Mouse (Mus musculus) spleen, adult 2 months (tissue): ENCODE measurements around the gene Clip1. TPM values are rescaled to one million over a fixed set of nuclear protein-coding genes. Genes with fewer than 3 reads are reported as not detected.
A peak's percentile ranks its signal among the peaks of the same experiment; 100 is the strongest.

ENCODE experiments used
- DNase-seq, 2 experiments: peaks; one replicate each; pipeline versions ENCODE4 v3.0.0 to v3.0.0-alpha.2; 2012 to 2021; ENCODE audit warnings: low spot score in 2 of 2, low read depth in 1 of 2
- H3K27ac ChIP-seq: fragments of 200-500 bp; 2 replicates; pipeline ENCODE4 v1.5.1; 2012; ENCODE audit warnings: low read length, inconsistent platforms; ENCODE audit not compliant: insufficient read depth
- H3K27me3 ChIP-seq: fragments of 200-500 bp; 2 replicates; pipeline ENCODE4 v1.6.1; 2012; ENCODE audit warnings: mild to moderate bottlenecking, moderate library complexity, low read length, inconsistent platforms; ENCODE audit not compliant: control insufficient read depth, insufficient read depth
- H3K36me3 ChIP-seq: fragments of 200-500 bp; 2 replicates; pipeline ENCODE4 v1.6.1; 2012; ENCODE audit warnings: mild to moderate bottlenecking, low read length, inconsistent platforms; ENCODE audit not compliant: control insufficient read depth, insufficient read depth
- H3K4me1 ChIP-seq: fragments of 200-500 bp; 2 replicates; pipeline ENCODE4 v1.6.1; 2011; ENCODE audit warnings: inconsistent platforms; ENCODE audit not compliant: control insufficient read depth, insufficient read depth, insufficient read length
- H3K4me3 ChIP-seq: fragments of 200-500 bp; 2 replicates; pipeline ENCODE4 v1.5.1; 2011; ENCODE audit warnings: mild to moderate bottlenecking, inconsistent platforms; ENCODE audit not compliant: insufficient read depth, insufficient read length; ENCODE audit errors: extremely low read depth
- CTCF ChIP-seq: fragments of 200-500 bp; IDR thresholded peaks from 2 replicates; pipeline ENCODE4 v1.5.1; 2011; ENCODE audit warnings: mild to moderate bottlenecking, inconsistent platforms; ENCODE audit not compliant: insufficient read depth, insufficient read length, insufficient replicate concordance; ENCODE audit errors: extremely low read depth
- POLR2A ChIP-seq: fragments of 200-500 bp; IDR thresholded peaks from 2 replicates; pipeline ENCODE4 v1.6.1; 2011; ENCODE audit warnings: low read depth, low read length, inconsistent platforms
- whole genome bisulfite sequencing: fragments of 180-500 bp; shearing (Covaris S2); methylation state at CpG from one replicate; pipeline ENCODE4 v1.1.7; 2018; 5-methylcytosine and 5-hydroxymethylcytosine counted together
- polyA plus RNA-seq: library from polyadenylated mRNA; depleted of rRNA; stranded (reverse); fragments of >200 nt; gene quantifications from 2 replicates; pipeline ENCODE4 v1.2.3, GENCODE M21; 2012

Gene Clip1
- polyA plus RNA-seq, 1 experiment: 11.4 TPM

- peaks cover 12% of the 10 kb centered on the region for H3K4me1 ChIP-seq
- H3K27ac ChIP-seq: peak overlapping the region; percentile 87
- H3K36me3 ChIP-seq: no peaks in the 10 kb centered on the region
- no peak for TF ChIP-seq CTCF
- no peak for TF ChIP-seq POLR2A
- 1% methylated on average over 91 of the region's 92 CpGs for WGBS
- H3K4me3 ChIP-seq: peak overlapping the region; percentile 97
- peak in 1 of 2 experiments; percentile 21 for DNase-seq
- peaks cover 4% of the 10 kb centered on the region for H3K27me3 ChIP-seq
Observed at GRCm38 (mm10) chr5:123683377-123684220, 819 bp downstream of the Clip1 start.

GRCm38 (mm10) chr5:123683043-123683376 lies 1.4 kb downstream of the Clip1 start:
- DNase-seq: no peak
- 3% methylated on average over 6 of the region's 6 CpGs for WGBS
- H3K4me1 ChIP-seq: peaks cover 12% of the 10 kb centered on the region
- no peaks in the 10 kb centered on the region for H3K36me3 ChIP-seq
- peak overlapping the region; percentile 52; the same call in 1 of the 2 replicates for H3K27ac ChIP-seq
- TF ChIP-seq POLR2A: no peak
- no peak for TF ChIP-seq CTCF
- peaks cover 4% of the 10 kb centered on the region for H3K27me3 ChIP-seq
- H3K4me3 ChIP-seq: peak overlapping the region; percentile 45; the same call in 1 of the 2 replicates

- Histone ChIP-seq H3K27ac (peak overlapping the region; percentile 52; the same call in 1 of the 2 replicates), H3K36me3 (no peaks in the 10 kb centered on the region), H3K27me3 (peaks cover 4% of the 10 kb centered on the region), H3K4me1 (peaks cover 12% of the 10 kb centered on the region), H3K4me3 (no peak overlapping the region)
- WGBS: 16% methylated on average over 4 of the region's 4 CpGs
- TF ChIP-seq CTCF (no peak), POLR2A (no peak)
- no peak for DNase-seq
Observed at GRCm38 (mm10) chr5:123682372-123682771, 2.0 kb downstream of the Clip1 start.

GRCm38 (mm10) chr5:123679546-123680263 lies 4.7 kb downstream of the Clip1 start:
- Histone ChIP-seq H3K4me3 (no peak overlapping the region), H3K27me3 (peaks cover 4% of the 10 kb centered on the region), H3K27ac (no peak overlapping the region), H3K4me1 (peaks cover 10% of the 10 kb centered on the region), H3K36me3 (no peaks in the 10 kb centered on the region)
- TF ChIP-seq POLR2A: no peak
- TF ChIP-seq CTCF: no peak
- 61% methylated on average over 5 of the region's 5 CpGs for WGBS
- DNase-seq: no peak

GRCm38 (mm10) chr5:123679106-123679505 lies 5.3 kb downstream of the Clip1 start:
- peaks cover 7% of the 10 kb centered on the region for H3K4me1 ChIP-seq
- no peak overlapping the region for H3K27ac ChIP-seq
- no peak for TF ChIP-seq POLR2A
- no peak for TF ChIP-seq CTCF
- DNase-seq: no peak
- no peak overlapping the region for H3K4me3 ChIP-seq
- WGBS: 52% methylated on average over 3 of the region's 3 CpGs
- peaks cover 2% of the 10 kb centered on the region; the same call in 1 of the 2 replicates for H3K27me3 ChIP-seq
- H3K36me3 ChIP-seq: no peaks in the 10 kb centered on the region

DNA sequence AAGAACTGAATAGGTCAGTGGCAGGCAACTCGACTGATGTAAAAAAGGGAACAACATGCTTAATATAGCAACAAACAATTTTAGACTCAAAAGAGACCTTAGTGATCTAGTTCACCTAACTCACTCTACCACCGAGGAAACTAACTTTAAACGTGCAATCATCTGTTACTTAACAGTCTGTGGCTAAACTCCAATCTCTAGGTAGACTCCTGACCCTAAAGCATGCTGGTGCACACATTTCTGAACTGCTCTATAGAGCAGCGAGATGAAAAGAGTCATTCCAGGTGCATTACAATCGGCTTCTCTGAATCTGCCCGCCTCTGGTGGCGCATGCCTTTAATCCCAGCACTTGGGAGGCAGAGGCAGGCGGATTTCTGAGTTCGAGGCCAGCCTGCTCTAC lies 8.7 kb downstream of the Clip1 start:
- Histone ChIP-seq H3K27ac (no peak overlapping the region), H3K4me3 (no peak overlapping the region), H3K36me3 (no peaks in the 10 kb centered on the region), H3K4me1 (peaks cover 5% of the 10 kb centered on the region; the same call in 1 of the 2 replicates), H3K27me3 (no peaks in the 10 kb centered on the region)
- DNase-seq: no peak
- TF ChIP-seq CTCF (no peak), POLR2A (no peak)
- 60% methylated on average over 9 of the region's 9 CpGs for WGBS
